Mouse (Mus musculus): ENCODE data around the gene Kcnq1. TPM values are rescaled to one million over a fixed set of nuclear protein-coding genes. Genes with fewer than 3 reads are reported as not detected.

The Kcnq1 gene
- polyA plus RNA-seq, 1 experiment from 2014 or later: 0.63 TPM

- 23% methylated on average over 14 of the region's 14 CpGs for WGBS (ENCODE audit: insufficient replicate concordance)
- H3K4me3 ChIP-seq (ENCODE audit: low read depth, low read length): no peak overlapping the region
- no peak overlapping the region; the same call in 1 of the 2 replicates for H3K4me2 ChIP-seq (ENCODE audit: low read depth, low read length)
- H3K4me1 ChIP-seq (ENCODE audit: insufficient read depth): peaks cover 17% of the 10 kb centered on the region; the same call in 1 of the 2 replicates
- 0 out of 2 replicates have a peak, but pooled peaks cover 2% of the 10 kb centered on the region for H3K27me3 ChIP-seq (ENCODE audit: insufficient read depth, low read length)
- no peak overlapping the region for H3K27ac ChIP-seq (ENCODE audit: low read depth)
- H3K9ac ChIP-seq (replicated peaks): no peak overlapping the region
- ATAC-seq: peak; percentile 38; the same call in 1 of the 2 replicates
- no peaks in the 10 kb centered on the region for H3K36me3 ChIP-seq (replicated peaks; ENCODE audit: insufficient read depth, low read length)
- peak; percentile 86 for DNase-seq
- TF ChIP-seq EP300 (IDR thresholded peaks at IDR 0.05; ENCODE audit: low read depth): no peak
- peak; percentile 94 for TF ChIP-seq CTCF (IDR thresholded peaks at IDR 0.05; ENCODE audit: low read depth)
- no peaks in the 10 kb centered on the region for H3K9me3 ChIP-seq (ENCODE audit: low read length)
Measured at GRCm38 (mm10) chr7:143466099-143466677, 360.0 kb downstream of the Kcnq1 start.

DNA sequence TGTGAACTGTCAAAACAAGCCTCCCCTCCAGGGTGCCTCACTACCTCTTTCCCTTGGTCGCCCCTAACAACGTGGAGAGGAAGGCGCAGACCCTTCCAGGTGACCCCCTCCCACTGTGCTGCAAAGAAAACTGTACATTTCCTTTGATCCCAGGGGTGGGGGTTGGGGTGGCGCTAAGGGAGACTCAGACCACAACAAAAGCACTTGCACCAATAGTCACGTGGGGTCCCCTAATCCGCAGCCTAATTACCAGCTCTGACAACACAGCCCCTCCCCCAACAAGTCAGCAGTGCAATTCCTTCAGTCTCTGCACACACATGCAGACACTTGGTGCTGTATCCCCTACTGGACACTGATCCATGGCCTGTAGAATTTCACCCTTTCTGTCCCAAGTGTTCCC is 361.6 kb downstream of the Kcnq1 start:
- no peak overlapping the region for H3K9ac ChIP-seq (replicated peaks)
- 33% methylated on average over 6 of the region's 6 CpGs for WGBS (ENCODE audit: insufficient replicate concordance)
- H3K4me2 ChIP-seq (ENCODE audit: low read depth, low read length): no peak overlapping the region
- no peaks in the 10 kb centered on the region for H3K36me3 ChIP-seq (replicated peaks; ENCODE audit: insufficient read depth, low read length)
- TF ChIP-seq EP300 (IDR thresholded peaks at IDR 0.05; ENCODE audit: low read depth) (no peak), CTCF (IDR thresholded peaks at IDR 0.05; ENCODE audit: low read depth) (no peak)
- H3K27me3 ChIP-seq (ENCODE audit: insufficient read depth, low read length): 0 out of 2 replicates have a peak, but pooled peaks cover 2% of the 10 kb centered on the region
- ATAC-seq: no peak
- H3K4me3 ChIP-seq (ENCODE audit: low read depth, low read length): no peak overlapping the region
- no peak for DNase-seq
- H3K4me1 ChIP-seq (ENCODE audit: insufficient read depth): peaks cover 14% of the 10 kb centered on the region; the same call in 1 of the 2 replicates
- no peaks in the 10 kb centered on the region for H3K9me3 ChIP-seq (ENCODE audit: low read length)
- H3K27ac ChIP-seq (ENCODE audit: low read depth): no peak overlapping the region

GRCm38 (mm10) chr7:143469946-143470345 is 363.8 kb downstream of the Kcnq1 start:
- no peak overlapping the region for H3K9ac ChIP-seq (replicated peaks)
- peak; percentile 90 for TF ChIP-seq CTCF (IDR thresholded peaks at IDR 0.05; ENCODE audit: low read depth)
- no peak for TF ChIP-seq EP300 (IDR thresholded peaks at IDR 0.05; ENCODE audit: low read depth)
- H3K4me3 ChIP-seq (ENCODE audit: low read depth, low read length): no peak overlapping the region
- peaks cover 17% of the 10 kb centered on the region for H3K4me1 ChIP-seq (ENCODE audit: insufficient read depth)
- DNase-seq (peak; percentile 80), ATAC-seq (no peak)
- H3K27ac ChIP-seq (ENCODE audit: low read depth): no peak overlapping the region
- H3K27me3 ChIP-seq (ENCODE audit: insufficient read depth, low read length): 0 out of 2 replicates have a peak, but pooled peaks cover 2% of the 10 kb centered on the region
- H3K9me3 ChIP-seq (ENCODE audit: low read length): no peaks in the 10 kb centered on the region
- WGBS (ENCODE audit: insufficient replicate concordance): 17% methylated on average over 8 of the region's 8 CpGs
- no peaks in the 10 kb centered on the region for H3K36me3 ChIP-seq (replicated peaks; ENCODE audit: insufficient read depth, low read length)
- H3K4me2 ChIP-seq (ENCODE audit: low read depth, low read length): no peak overlapping the region

- Histone ChIP-seq H3K4me2 (ENCODE audit: low read depth, low read length) (peak within 1 kb of the TSS; percentile 50), H3K36me3 (replicated peaks; ENCODE audit: insufficient read depth, low read length) (no peaks in the 10 kb centered on the region), H3K9ac (replicated peaks) (no peak within 1 kb of the TSS), H3K27ac (ENCODE audit: low read depth) (peak within 1 kb of the TSS; percentile 67), H3K9me3 (ENCODE audit: low read length) (no peaks in the 10 kb centered on the region), H3K4me3 (ENCODE audit: low read depth, low read length) (peak within 1 kb of the TSS; percentile 8), H3K4me1 (ENCODE audit: insufficient read depth) (peaks cover 22% of the 10 kb centered on the region), H3K27me3 (ENCODE audit: insufficient read depth, low read length) (0 out of 2 replicates have a peak, but pooled peaks cover 2% of the 10 kb centered on the region)
- ATAC-seq (peak; percentile 62), DNase-seq (peak; percentile 56)
- 18% methylated on average over 4 of the region's 4 CpGs for WGBS (ENCODE audit: insufficient replicate concordance)
- no peak for TF ChIP-seq EP300 (IDR thresholded peaks at IDR 0.05; ENCODE audit: low read depth)
- TF ChIP-seq CTCF (IDR thresholded peaks at IDR 0.05; ENCODE audit: low read depth): no peak
Measured at GRCm38 (mm10) chr7:143473347-143474101, 367.4 kb downstream of the Kcnq1 start, which contains the start of gene Slc22a18. TSS of gene Slc22a18 (plus strand) at chr7:143473736.

GRCm38 (mm10) chr7:143474811-143475210 is 368.6 kb downstream of the Kcnq1 start:
- 37% methylated on average over 10 of the region's 10 CpGs for WGBS (ENCODE audit: insufficient replicate concordance)
- Histone ChIP-seq H3K4me2 (ENCODE audit: low read depth, low read length) (peak overlapping the region; percentile 50), H3K27ac (ENCODE audit: low read depth) (peak overlapping the region; percentile 67), H3K4me3 (ENCODE audit: low read depth, low read length) (no peak overlapping the region), H3K36me3 (replicated peaks; ENCODE audit: insufficient read depth, low read length) (no peaks in the 10 kb centered on the region), H3K9me3 (ENCODE audit: low read length) (no peaks in the 10 kb centered on the region), H3K4me1 (ENCODE audit: insufficient read depth) (peaks cover 22% of the 10 kb centered on the region), H3K9ac (replicated peaks) (no peak overlapping the region), H3K27me3 (ENCODE audit: insufficient read depth, low read length) (no peaks in the 10 kb centered on the region)
- peak; percentile 48 for ATAC-seq
- peak; percentile 61 for DNase-seq
- TF ChIP-seq CTCF (IDR thresholded peaks at IDR 0.05; ENCODE audit: low read depth): no peak
- TF ChIP-seq EP300 (IDR thresholded peaks at IDR 0.05; ENCODE audit: low read depth): no peak

- no peaks in the 10 kb centered on the region for H3K27me3 ChIP-seq (ENCODE audit: insufficient read depth, low read length)
- H3K4me2 ChIP-seq (ENCODE audit: low read depth, low read length): peak overlapping the region; percentile 27
- H3K9ac ChIP-seq (replicated peaks): no peak overlapping the region
- ATAC-seq (peak; percentile 79), DNase-seq (peak; percentile 61)
- WGBS (ENCODE audit: insufficient replicate concordance): 41% methylated on average over 11 of the region's 11 CpGs
- TF ChIP-seq EP300 (IDR thresholded peaks at IDR 0.05; ENCODE audit: low read depth) (no peak), CTCF (IDR thresholded peaks at IDR 0.05; ENCODE audit: low read depth) (no peak)
- peaks cover 22% of the 10 kb centered on the region for H3K4me1 ChIP-seq (ENCODE audit: insufficient read depth)
- peak overlapping the region; percentile 44; the same call in 1 of the 2 replicates for H3K27ac ChIP-seq (ENCODE audit: low read depth)
- no peak overlapping the region for H3K4me3 ChIP-seq (ENCODE audit: low read depth, low read length)
- no peaks in the 10 kb centered on the region for H3K36me3 ChIP-seq (replicated peaks; ENCODE audit: insufficient read depth, low read length)
- H3K9me3 ChIP-seq (ENCODE audit: low read length): no peaks in the 10 kb centered on the region
Measured at GRCm38 (mm10) chr7:143475876-143476275, 369.7 kb downstream of the Kcnq1 start.

Other genes starting within 250 kb of the Kcnq1 start
- not detected in 2 replicates for gene Th, start 175.2 kb upstream of the Kcnq1 start, polyA plus RNA-seq (2015; fragmentation: Nextera tagmentation; extraction: Ambion mirVana)
- gene Ascl2, start 137.1 kb upstream of the Kcnq1 start, polyA plus RNA-seq (2015; fragmentation: Nextera tagmentation; extraction: Ambion mirVana): 0.21 and 0.23 TPM in 2 replicates
- gene Tspan32, start 101.3 kb upstream of the Kcnq1 start, polyA plus RNA-seq (2015; fragmentation: Nextera tagmentation; extraction: Ambion mirVana): 31.0 and 37.5 TPM in 2 replicates
- gene Cd81, start 53.6 kb upstream of the Kcnq1 start, polyA plus RNA-seq (2015; fragmentation: Nextera tagmentation; extraction: Ambion mirVana): 213 and 231 TPM in 2 replicates
- 24.1 and 25.2 TPM in 2 replicates for gene Tssc4, start 37.1 kb upstream of the Kcnq1 start, polyA plus RNA-seq (2015; fragmentation: Nextera tagmentation; extraction: Ambion mirVana)
- gene Trpm5, start 11.7 kb upstream of the Kcnq1 start, polyA plus RNA-seq (2015; fragmentation: Nextera tagmentation; extraction: Ambion mirVana): 0.13 and 0.42 TPM in 2 replicates